Mouse (Mus musculus) kidney, adult 2 months (tissue): ENCODE data around the gene Il10ra. TPM values are rescaled to one million over a fixed set of nuclear protein-coding genes. Genes with fewer than 3 reads are reported as not detected.

Source experiments
- DNase-seq: peaks from one replicate; pipeline ENCODE4 v3.0.0; 2021
- H3K27ac ChIP-seq: fragments of 200-500 bp; 2 replicates; pipeline ENCODE4 v1.5.1; 2012; ENCODE audit warnings: low read depth, low read length, control low read depth, inconsistent platforms; ENCODE audit not compliant: insufficient read depth
- H3K27me3 ChIP-seq: fragments of 200-500 bp; replicated peaks from 2 replicates; pipeline ENCODE4 v1.6.1; 2012; ENCODE audit warnings: mild to moderate bottlenecking, moderate library complexity, low read length, inconsistent platforms; ENCODE audit not compliant: control insufficient read depth, insufficient read depth
- H3K36me3 ChIP-seq: fragments of 200-500 bp; 2 replicates; pipeline ENCODE4 v1.6.1; 2012; ENCODE audit warnings: mild to moderate bottlenecking, moderate library complexity, low read length, inconsistent platforms; ENCODE audit not compliant: control insufficient read depth, insufficient read depth
- H3K4me1 ChIP-seq: fragments of 200-500 bp; 2 replicates; pipeline ENCODE4 v1.6.1; 2011; ENCODE audit warnings: low read length; ENCODE audit not compliant: control insufficient read depth, insufficient read depth
- H3K4me3 ChIP-seq: fragments of 200-500 bp; 2 replicates; pipeline ENCODE4 v1.5.1; 2011; ENCODE audit warnings: mild to moderate bottlenecking, low read depth, low read length, control low read depth; ENCODE audit not compliant: insufficient read depth
- CTCF ChIP-seq: fragments of 200-500 bp; conservative IDR thresholded peaks from 2 replicates; pipeline ENCODE4 v1.5.1; 2011; ENCODE audit warnings: low read depth, mild to moderate bottlenecking, control low read depth, low read length, moderate library complexity, mixed read lengths; ENCODE audit not compliant: insufficient read depth, insufficient read length
- POLR2A ChIP-seq: fragments of 200-500 bp; IDR thresholded peaks from one replicate; pipeline ENCODE4 v1.6.1; 2011; ENCODE audit warnings: low read depth, low read length, control low read depth
- WGBS: fragments of 180-500 bp; shearing (Covaris S2); methylation state at CpG from one replicate; pipeline ENCODE4 v1.1.7; 2018; 5-methylcytosine and 5-hydroxymethylcytosine counted together
- polyA plus RNA-seq: library from polyadenylated mRNA; depleted of rRNA; stranded (reverse); fragments of >200 nt; gene quantifications from 2 replicates; pipeline ENCODE4 v1.2.3, GENCODE M21; 2012

The Il10ra gene
- polyA plus RNA-seq, 1 experiment = 5.3 TPM

GRCm38 (mm10) chr9:45300422-45301104 is 31.6 kb upstream of the Il10ra start:
- Histone ChIP-seq H3K36me3 (no peaks in the 10 kb centered on the region), H3K27me3 (no peaks in the 10 kb centered on the region), H3K4me1 (peaks cover 5% of the 10 kb centered on the region; the same call in 1 of the 2 replicates), H3K4me3 (peak overlapping the region; percentile 51), H3K27ac (peak overlapping the region; percentile 42; the same call in 1 of the 2 replicates)
- 8% methylated on average over 20 of the region's 20 CpGs for WGBS
- TF ChIP-seq POLR2A (no peak), CTCF (peak; percentile 93)
- peak; percentile 94 for DNase-seq

GRCm38 (mm10) chr9:45299231-45300006 is 30.5 kb upstream of the Il10ra start:
- Histone ChIP-seq H3K27me3 (no peaks in the 10 kb centered on the region), H3K4me1 (peaks cover 5% of the 10 kb centered on the region; the same call in 1 of the 2 replicates), H3K36me3 (no peaks in the 10 kb centered on the region), H3K27ac (no peak overlapping the region), H3K4me3 (no peak overlapping the region)
- TF ChIP-seq CTCF (peak; percentile 68), POLR2A (no peak)
- WGBS = 78% methylated on average over 11 of the region's 11 CpGs
- peak; percentile 42 for DNase-seq

GRCm38 (mm10) chr9:45294210-45295011 is 25.5 kb upstream of the Il10ra start:
- peak; percentile 8 for DNase-seq

GRCm38 (mm10) chr9:45291481-45292168 is 22.7 kb upstream of the Il10ra start:
- Histone ChIP-seq H3K27me3 (no peaks in the 10 kb centered on the region), H3K36me3 (no peaks in the 10 kb centered on the region), H3K4me1 (no peaks in the 10 kb centered on the region), H3K4me3 (no peak overlapping the region), H3K27ac (no peak overlapping the region)
- TF ChIP-seq CTCF (no peak), POLR2A (no peak)
- WGBS = 86% methylated on average over 11 of the region's 11 CpGs
- DNase-seq = no peak

More at GRCm38 (mm10) chr9:45294210-45295011, 25.5 kb upstream of the Il10ra start:
- Histone ChIP-seq H3K4me3 (no peak overlapping the region), H3K4me1 (no peaks in the 10 kb centered on the region), H3K27me3 (no peaks in the 10 kb centered on the region), H3K36me3 (no peaks in the 10 kb centered on the region), H3K27ac (no peak overlapping the region)
- WGBS = 50% methylated on average over 10 of the region's 10 CpGs
- TF ChIP-seq POLR2A (no peak), CTCF (no peak)

GRCm38 (mm10) chr9:45282466-45282865 is 13.5 kb upstream of the Il10ra start:
- no peaks in the 10 kb centered on the region for H3K4me1 ChIP-seq
- 83% methylated on average over 5 of the region's 5 CpGs for WGBS
- H3K36me3 ChIP-seq = no peaks in the 10 kb centered on the region

GRCm38 (mm10) chr9:45280891-45281290 is 11.9 kb upstream of the Il10ra start:
- Histone ChIP-seq H3K27me3 (no peaks in the 10 kb centered on the region), H3K36me3 (no peaks in the 10 kb centered on the region), H3K4me1 (no peaks in the 10 kb centered on the region), H3K4me3 (no peak overlapping the region), H3K27ac (no peak overlapping the region)
- TF ChIP-seq POLR2A = no peak
- TF ChIP-seq CTCF = no peak
- no peak for DNase-seq
- 81% methylated on average over 3 of the region's 3 CpGs for WGBS

More at GRCm38 (mm10) chr9:45282466-45282865, 13.5 kb upstream of the Il10ra start:
- DNase-seq = no peak
- Histone ChIP-seq H3K27ac (no peak overlapping the region), H3K4me3 (no peak overlapping the region), H3K27me3 (no peaks in the 10 kb centered on the region)
- TF ChIP-seq CTCF (no peak), POLR2A (no peak)
